ENCODE assay signal across 9 mouse cellular contexts in the genomic region with DNA sequence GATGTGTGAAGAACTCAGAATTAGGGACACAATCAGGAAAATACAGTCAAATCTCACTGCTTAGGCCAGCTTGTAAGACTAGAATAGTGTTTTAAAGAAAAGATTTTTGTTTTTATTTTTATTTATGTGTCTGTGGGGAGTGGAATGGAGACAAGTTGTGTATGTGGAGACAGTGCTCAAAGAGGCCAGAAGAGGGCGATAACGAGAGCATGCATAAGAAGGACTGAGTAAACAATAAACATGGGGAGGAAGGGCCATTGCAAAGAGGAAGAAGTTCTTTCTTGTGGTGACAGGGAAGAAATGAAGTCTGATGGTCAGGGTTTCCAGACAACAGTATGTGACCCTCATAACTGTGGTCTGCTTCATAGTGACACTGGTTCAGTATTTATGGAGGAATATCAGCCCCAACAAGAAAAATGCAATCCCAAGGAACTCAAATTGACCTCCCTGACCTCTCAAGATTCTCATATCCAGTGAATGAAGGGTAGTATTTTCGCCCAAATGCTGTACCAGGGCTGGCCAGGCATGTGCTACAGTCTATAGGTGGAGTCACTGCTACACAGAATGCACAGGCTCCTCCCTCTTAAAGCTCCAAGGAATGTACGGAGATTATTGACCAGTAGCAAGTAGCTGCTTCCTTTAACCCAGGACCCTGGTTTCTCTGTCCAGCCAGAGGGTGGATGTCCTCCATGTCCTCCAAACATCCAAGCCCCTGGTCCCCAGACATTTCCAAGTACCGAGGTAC. TPM values are rescaled to one million over a fixed set of nuclear protein-coding genes. Genes with fewer than 3 reads are reported as not detected.
DNase-seq lines count a peak whose midpoint lies in the region; ATAC-seq and TF ChIP-seq lines count a peak whose summit lies in the region.
"Had no signal": no experiment of that assay in that cellular context is flagged by ENCODE, and none has a peak within 500 bp of the region (broad histone marks: within the 10 kb centered on the region; RNA-seq: fewer than 3 reads in every experiment).

No protein-coding gene starts in this region.

- no peaks in the 10 kb centered on the region for H3K36me3 ChIP-seq in stomach, postnatal 0 days (ENCODE audit: control insufficient read depth, insufficient read depth, low read length)
- no peaks in the 10 kb centered on the region for H3K36me3 ChIP-seq in heart, embryonic 11.5 days (ENCODE audit: control insufficient read depth, insufficient read depth, low read length)

- H3K27me3 ChIP-seq in stomach, postnatal 0 days (ENCODE audit: control insufficient read depth, insufficient read depth, low read length), result no peaks in the 10 kb centered on the region
- H3K27me3 ChIP-seq in heart, embryonic 11.5 days (ENCODE audit: control insufficient read depth, insufficient read depth, low read length), result no peaks in the 10 kb centered on the region; the same call in 1 of the 2 replicates

- peaks cover 2% of the 10 kb centered on the region; the same call in 1 of the 2 replicates for H3K4me1 ChIP-seq in lung, adult 2 months (ENCODE audit: control insufficient read depth, insufficient read depth, low read length)
- H3K4me1 ChIP-seq in stomach, postnatal 0 days (replicated peaks; ENCODE audit: control insufficient read depth, insufficient read depth), result no peaks in the 10 kb centered on the region
- H3K4me1 ChIP-seq in heart, embryonic 11.5 days (ENCODE audit: control insufficient read depth, insufficient read depth, low read length), result no peaks in the 10 kb centered on the region

- no peak overlapping the region for H3K27ac ChIP-seq in stomach, postnatal 0 days (replicated peaks)
- no peak overlapping the region for H3K27ac ChIP-seq in heart, embryonic 11.5 days (ENCODE audit: low read depth, low read length)

- no peak overlapping the region for H3K4me3 ChIP-seq in lung, adult 2 months (replicated peaks; ENCODE audit: extremely low read depth, low read depth, low read length)
- H3K4me3 ChIP-seq in stomach, postnatal 0 days (ENCODE audit: low read depth, low read length), result no peak overlapping the region
- no peak overlapping the region for H3K4me3 ChIP-seq in heart, embryonic 11.5 days (ENCODE audit: low read depth, low read length)
- H3K4me3 ChIP-seq: erythroblast, embryonic 14.5 days had no signal

- peak; percentile 49 for DNase-seq in cerebellum, adult 9-10 months
- DNase-seq in cerebellum, adult 9-11 months, result no peak
- DNase-seq in lung, adult 2 months, result no peak
- DNase-seq in lung, postnatal 25 days (ENCODE audit: low spot score), result no peak
- peak; percentile 71 to 84 for DNase-seq in kidney, postnatal 25 days
- no peak for DNase-seq in stomach, postnatal 0 days (ENCODE audit: low spot score)

- H3K9me3 ChIP-seq in stomach, postnatal 0 days (ENCODE audit: control insufficient read depth, low read length), result no peaks in the 10 kb centered on the region
- no peaks in the 10 kb centered on the region for H3K9me3 ChIP-seq in heart, embryonic 11.5 days (replicated peaks; ENCODE audit: control insufficient read depth, low read length)

- WGBS in lung, adult 2 months, result 65% methylated on average over 5 of the region's 5 CpGs
- 57% methylated on average over 5 of the region's 5 CpGs for whole genome bisulfite sequencing in stomach, postnatal 0 days
- WGBS in heart, embryonic 11.5 days (ENCODE audit: insufficient replicate concordance), result 47% methylated on average over 5 of the region's 5 CpGs

- no peak for TF ChIP-seq EP300 in stomach, postnatal 0 days (optimal IDR thresholded peaks at IDR 0.05)

- no peak overlapping the region for H3K9ac ChIP-seq in stomach, postnatal 0 days (ENCODE audit: low read length)
- no peak overlapping the region for H3K9ac ChIP-seq in heart, embryonic 11.5 days (ENCODE audit: low read depth, low read length)

- no peak overlapping the region for H3K4me2 ChIP-seq in stomach, postnatal 0 days (replicated peaks; ENCODE audit: low read depth)
- no peak overlapping the region for H3K4me2 ChIP-seq in heart, embryonic 11.5 days

- 0 out of 2 replicates have a peak, but pooled peaks have one; percentile 0 for TF ChIP-seq CTCF in lung, adult 2 months (IDR thresholded peaks at IDR 0.05; ENCODE audit: insufficient read depth, low read length)
- TF ChIP-seq CTCF in stomach, postnatal 0 days (IDR thresholded peaks at IDR 0.05; ENCODE audit: low read depth), result peak; percentile 74

- peak; percentile 53; the same call in 1 of the 2 replicates for ATAC-seq in stomach, postnatal 0 days (ENCODE audit: low FRiP score, low TSS enrichment)
- ATAC-seq in erythroblast, adult 5-6 weeks (replicated peaks; ENCODE audit: low FRiP score, poor library complexity, severe bottlenecking), result no peak
- ATAC-seq in heart, embryonic 11.5 days (replicated peaks; ENCODE audit: insufficient number of reproducible peaks, low FRiP score, low TSS enrichment), result no peak

- TF ChIP-seq POLR2A in lung, adult 2 months (IDR thresholded peaks at IDR 0.05; ENCODE audit: borderline replicate concordance, extremely low read depth, low read depth, low read length), result no peak

RNA-seq across cellular contexts. Expression of a gene that starts 56.8 kb away (rescaled TPM):
- 259 and 473 TPM in 2 replicates for polyA plus RNA-seq in lung, adult 2 months (2012; rRNA removed)
- polyA plus RNA-seq in stomach, postnatal 0 days (2015; fragmentation: Nextera tagmentation; extraction: Ambion mirVana), result 33.0 and 33.9 TPM in 2 replicates
- 0.42 TPM in 1 of 2 replicates, not detected in the other for total RNA-seq in erythroblast, adult 5-6 weeks (2015; ENCODE audit: low replicate concordance)
- 0.77 and 0.84 TPM in 2 replicates for total RNA-seq in erythroblast, adult 5-6 weeks (2017; ENCODE audit: low replicate concordance)
- polyA plus RNA-seq in heart, embryonic 11.5 days (2014; fragmentation: Nextera tagmentation; extraction: Ambion mirVana), result 56.6 and 63.9 TPM in 2 replicates

Comparison
In these comparisons a context has a peak if more than half of its experiments do, and no peak if none do; other contexts are left out.
1. DNase-seq: peak in cerebellum, adult 9-10 months (single experiment) and kidney, postnatal 25 days (2 of 2); none in cerebellum, adult 9-11 months (single experiment), lung, adult 2 months (single experiment), lung, postnatal 25 days (single experiment) and stomach, postnatal 0 days (single experiment).